Mouse (Mus musculus): ENCODE measurements at regions not wholly inside any gene's neighbourhood (a gene's known extent, or its start where the extent isn't known, plus 50 kb on each side); places are given as distances from the start of the nearest gene placed in this dataset.
"Not testable (repeated sequence)": the region's sequence is repeated elsewhere in the genome, so short reads cannot be mapped to it uniquely, and the experiment has no call there.

GRCm38 (mm10) chr6:7752885-7753611, 60.0 kb upstream of the Asns start:
- Histone ChIP-seq H3K4me1 (ENCODE audit: control insufficient read depth, insufficient read depth, low read length) (no peaks in the 10 kb centered on the region), H3K4me3 (replicated peaks; ENCODE audit: extremely low read depth, low read depth, low read length) (no peak overlapping the region)
- WGBS = 38% methylated on average over 5 of the region's 5 CpGs
- DNase-seq = no peak
- no peak for TF ChIP-seq CTCF (IDR thresholded peaks at IDR 0.05; ENCODE audit: insufficient read depth, low read length)
- TF ChIP-seq POLR2A (IDR thresholded peaks at IDR 0.05; ENCODE audit: borderline replicate concordance, extremely low read depth, low read depth, low read length) = no peak

- H3K4me1 ChIP-seq (ENCODE audit: control insufficient read depth, insufficient read depth, low read length) = no peaks in the 10 kb centered on the region
- no peak overlapping the region for H3K4me3 ChIP-seq (replicated peaks; ENCODE audit: extremely low read depth, low read depth, low read length)
- 79% methylated on average over 3 of the region's 3 CpGs for WGBS
- no peak for DNase-seq
- TF ChIP-seq POLR2A (IDR thresholded peaks at IDR 0.05; ENCODE audit: borderline replicate concordance, extremely low read depth, low read depth, low read length) (no peak), CTCF (IDR thresholded peaks at IDR 0.05; ENCODE audit: insufficient read depth, low read length) (no peak)
Observed at GRCm38 (mm10) chr6:7748536-7748935, 55.5 kb upstream of the Asns start.

- H3K4me3 ChIP-seq (replicated peaks; ENCODE audit: extremely low read depth, low read depth, low read length); H3K4me1 ChIP-seq (ENCODE audit: control insufficient read depth, insufficient read depth, low read length); DNase-seq: not testable (repeated sequence)
- WGBS = 87% methylated on average over 4 of the region's 4 CpGs
Observed at GRCm38 (mm10) chr6:7744257-7744656, 51.2 kb upstream of the Asns start.
